Mouse (Mus musculus) heart, embryonic 14.5 days (tissue): Measurements from ENCODE around the gene Fanca. TPM values are rescaled to one million over a fixed set of nuclear protein-coding genes. Genes with fewer than 3 reads are reported as not detected.
A peak's percentile ranks its signal among the peaks of the same experiment; 100 is the strongest.

ENCODE experiments used
- ATAC-seq: fragments of 200-750 bp; cut with Nextera tagmentation; 2 replicates; pipeline ENCODE4 v1.8.0; 2017; ENCODE audit warnings: low read depth, moderate TSS enrichment; ENCODE audit not compliant: insufficient number of reproducible peaks, insufficient read depth, low FRiP score
- H3K27ac ChIP-seq, 2 experiments: fragments of 200-500 bp in 1 of 2; fragments of 300-500 bp in 1 of 2; sonication (generic) in 1 of 2; replicated peaks in 1 of 2; 2 replicates each; pipeline ENCODE4 v1.5.1; 2012 to 2014; ENCODE audit warnings: low read depth in 2 of 2, low read length in 2 of 2, control low read depth in 1 of 2, mild to moderate bottlenecking in 1 of 2, mixed read lengths in 1 of 2; ENCODE audit not compliant: control insufficient read depth in 1 of 2, insufficient read depth in 1 of 2
- H3K27me3 ChIP-seq: fragments of 300-500 bp; sonication (generic); 2 replicates; pipeline ENCODE4 v1.6.1; 2014; ENCODE audit warnings: mild to moderate bottlenecking, low read length, control low read depth; ENCODE audit not compliant: control insufficient read depth, insufficient read depth
- H3K36me3 ChIP-seq: fragments of 300-500 bp; sonication (generic); 2 replicates; pipeline ENCODE4 v1.6.1; 2014; ENCODE audit warnings: mild to moderate bottlenecking, control low read depth, low read length, mixed read lengths; ENCODE audit not compliant: control insufficient read depth, insufficient read depth
- H3K4me1 ChIP-seq, 2 experiments: fragments of 200-500 bp in 1 of 2; fragments of 300-500 bp in 1 of 2; sonication (generic) in 1 of 2; 2 replicates each; pipeline ENCODE4 v1.6.1; 2012 to 2014; ENCODE audit warnings: low read length in 2 of 2, control low read depth in 1 of 2, mixed read lengths in 1 of 2; ENCODE audit not compliant: control insufficient read depth in 2 of 2, insufficient read depth in 2 of 2
- H3K4me2 ChIP-seq: fragments of 300-500 bp; sonication (generic); 2 replicates; pipeline ENCODE4 v1.6.1; 2014; ENCODE audit warnings: mild to moderate bottlenecking, low read length
- H3K4me3 ChIP-seq, 2 experiments: fragments of 200-500 bp in 1 of 2; fragments of 300-500 bp in 1 of 2; sonication (generic) in 1 of 2; 2 replicates each; pipeline ENCODE4 v1.5.1; 2012 to 2014; ENCODE audit warnings: low read length in 2 of 2, mild to moderate bottlenecking in 2 of 2, control low read depth in 1 of 2, low read depth in 1 of 2, moderate library complexity in 1 of 2; ENCODE audit not compliant: control insufficient read depth in 1 of 2, insufficient read depth in 1 of 2
- H3K9ac ChIP-seq: fragments of 300-500 bp; sonication (generic); 2 replicates; pipeline ENCODE4 v1.6.1; 2014; ENCODE audit warnings: mild to moderate bottlenecking, low read length
- H3K9me3 ChIP-seq: fragments of 300-500 bp; sonication (generic); 2 replicates; pipeline ENCODE4 v1.6.1; 2016; ENCODE audit warnings: low read length, control low read depth; ENCODE audit not compliant: control insufficient read depth
- WGBS: fragments of 180-500 bp; shearing (Covaris S2); extraction: QIAGEN DNeasy Blood & Tissue Kit; methylation state at CpG from one replicate; pipeline ENCODE4 v1.1.7; 2014; 5-methylcytosine and 5-hydroxymethylcytosine counted together
- polyA plus RNA-seq: library from polyadenylated mRNA; unstranded; fragments of >200 nt; fragmentation: Nextera tagmentation; extraction: Ambion mirVana; gene quantifications from 2 replicates; pipeline ENCODE4 v1.2.1, GENCODE M21; 2014

The Fanca gene
- polyA plus RNA-seq, 1 experiment from 2014 or later, result 16.5 TPM

DNA sequence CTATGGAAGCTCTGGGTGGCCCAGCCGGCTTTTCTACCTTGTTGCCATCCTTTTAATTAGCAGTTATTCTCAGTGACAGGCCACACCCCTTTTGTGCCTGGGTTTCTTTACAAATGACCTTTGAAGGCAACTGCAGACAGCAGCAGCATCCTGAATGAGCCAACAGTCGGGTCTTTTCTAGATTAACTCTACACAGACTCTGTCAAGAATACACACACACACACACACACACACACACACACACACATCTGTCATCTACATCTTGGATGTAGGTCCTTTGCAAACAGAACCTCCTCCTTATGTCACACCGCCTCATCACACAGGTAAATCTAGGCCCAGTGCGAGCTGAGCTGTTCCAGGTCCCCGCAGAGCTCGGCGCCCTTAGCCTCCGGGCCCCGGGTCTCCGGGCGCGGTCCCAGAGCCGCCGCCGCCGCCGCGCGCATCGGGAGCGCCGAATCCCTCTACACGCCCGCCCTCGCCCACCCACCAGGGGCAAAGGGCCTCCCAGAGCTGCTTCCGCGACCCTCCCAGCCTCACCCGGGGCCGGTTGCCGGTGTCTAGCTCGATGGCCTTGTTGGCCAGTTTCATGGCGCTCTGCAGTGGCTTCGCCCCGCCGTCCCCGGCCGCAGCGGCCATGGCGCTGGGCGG lies 64.8 kb downstream of the Fanca start:
- peaks cover 9 to 21% of the 10 kb centered on the region in 2 experiments for H3K4me1 ChIP-seq
- peak overlapping the region; percentile 78 to 86 for H3K27ac ChIP-seq
- peak overlapping the region; percentile 75 to 87 for H3K4me3 ChIP-seq
- no peaks in the 10 kb centered on the region for H3K9me3 ChIP-seq
- WGBS, result under 1% methylated on average over 37 of the region's 40 CpGs
- no peaks in the 10 kb centered on the region for H3K27me3 ChIP-seq
- peak overlapping the region; percentile 90 for H3K4me2 ChIP-seq
- peak overlapping the region; percentile 96 for H3K9ac ChIP-seq
- peak; percentile 29 for ATAC-seq
- peaks cover 66% of the 10 kb centered on the region for H3K36me3 ChIP-seq

DNA sequence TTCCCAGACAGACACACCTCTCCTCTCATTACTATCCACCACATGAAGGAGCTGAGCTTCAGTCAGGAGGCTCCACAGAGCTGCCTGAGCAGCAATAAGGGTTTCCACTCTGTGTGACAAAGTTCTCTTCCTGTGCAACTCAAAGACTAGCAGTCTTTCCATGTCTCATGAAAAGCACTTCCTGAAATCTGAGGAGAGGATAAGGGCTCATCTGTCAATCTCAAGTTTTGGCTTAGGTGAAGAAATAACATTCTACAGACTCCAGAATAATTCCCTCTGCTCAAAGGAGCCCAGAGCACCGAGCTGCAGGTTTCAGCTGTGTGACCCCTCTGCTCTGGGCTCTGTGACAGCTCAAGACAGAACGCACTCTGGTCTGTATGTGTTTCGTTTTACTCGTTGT lies 65.5 kb downstream of the Fanca start:
- Histone ChIP-seq H3K27me3 (no peaks in the 10 kb centered on the region), H3K36me3 (peaks cover 66% of the 10 kb centered on the region), H3K9ac (peak overlapping the region; percentile 96), H3K27ac (peak overlapping the region in 1 of 2 experiments; percentile 86; a peak in 2 of 4 replicates), H3K4me2 (peak overlapping the region; percentile 90), H3K4me1 (peaks cover 9 to 21% of the 10 kb centered on the region in 2 experiments), H3K4me3 (peak overlapping the region; percentile 75 to 87), H3K9me3 (no peaks in the 10 kb centered on the region)
- WGBS, result 35% methylated on average over 4 of the region's 4 CpGs
- ATAC-seq, result no peak

DNA sequence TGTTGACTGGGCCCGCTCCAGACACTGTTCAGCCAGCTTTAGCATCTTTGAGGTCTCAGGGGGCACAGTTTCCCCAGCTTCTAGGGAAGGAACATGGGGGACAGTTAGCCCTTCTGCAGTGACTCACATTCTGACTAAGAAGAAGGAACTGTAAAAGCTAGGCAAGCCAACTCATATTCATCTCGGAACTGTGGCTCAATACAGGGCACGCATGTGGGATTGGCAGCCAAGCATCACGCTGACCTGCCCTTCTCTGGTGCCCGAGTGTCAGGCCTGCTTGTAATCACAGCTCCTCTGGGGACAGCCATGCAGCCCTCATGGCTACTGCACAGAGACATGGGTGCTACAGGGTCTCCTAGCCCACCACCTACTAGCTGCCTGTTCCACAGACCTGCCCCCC lies 67.4 kb downstream of the Fanca start:
- H3K9me3 ChIP-seq, result no peaks in the 10 kb centered on the region
- H3K4me2 ChIP-seq, result no peak overlapping the region
- WGBS, result 96% methylated on average over 5 of the region's 5 CpGs
- no peaks in the 10 kb centered on the region for H3K27me3 ChIP-seq
- peaks cover 9 to 21% of the 10 kb centered on the region in 2 experiments for H3K4me1 ChIP-seq
- no peak overlapping the region for H3K27ac ChIP-seq
- peaks cover 66% of the 10 kb centered on the region for H3K36me3 ChIP-seq
- no peak overlapping the region for H3K9ac ChIP-seq
- H3K4me3 ChIP-seq, result no peak overlapping the region
- no peak for ATAC-seq

DNA sequence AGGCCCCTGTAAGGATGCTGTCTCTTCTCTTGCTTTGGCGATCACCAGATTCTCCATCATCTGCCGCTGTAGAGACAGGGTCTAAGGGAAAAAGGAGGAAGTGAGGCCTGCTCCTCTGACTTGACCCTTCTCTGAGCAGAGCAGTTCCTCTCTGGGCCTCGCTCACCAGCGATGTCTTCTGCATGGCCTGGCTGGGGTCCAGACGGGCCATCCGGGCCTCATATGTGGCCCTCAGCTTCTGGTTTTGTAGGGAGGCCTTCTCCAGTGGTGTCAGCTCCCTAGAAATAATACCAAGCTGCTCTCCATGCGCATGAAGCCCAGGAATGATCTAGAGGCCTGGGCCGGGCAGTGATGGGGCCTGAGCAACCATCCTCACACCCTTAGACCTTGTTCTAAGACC lies 69.8 kb downstream of the Fanca start:
- Histone ChIP-seq H3K4me3 (no peak overlapping the region), H3K36me3 (peaks cover 87% of the 10 kb centered on the region), H3K4me2 (no peak overlapping the region), H3K4me1 (peaks cover 4 to 10% of the 10 kb centered on the region in 2 experiments), H3K27me3 (no peaks in the 10 kb centered on the region), H3K9me3 (no peaks in the 10 kb centered on the region), H3K9ac (no peak overlapping the region), H3K27ac (no peak overlapping the region)
- ATAC-seq, result no peak
- WGBS, result 87% methylated on average over 8 of the region's 8 CpGs

DNA sequence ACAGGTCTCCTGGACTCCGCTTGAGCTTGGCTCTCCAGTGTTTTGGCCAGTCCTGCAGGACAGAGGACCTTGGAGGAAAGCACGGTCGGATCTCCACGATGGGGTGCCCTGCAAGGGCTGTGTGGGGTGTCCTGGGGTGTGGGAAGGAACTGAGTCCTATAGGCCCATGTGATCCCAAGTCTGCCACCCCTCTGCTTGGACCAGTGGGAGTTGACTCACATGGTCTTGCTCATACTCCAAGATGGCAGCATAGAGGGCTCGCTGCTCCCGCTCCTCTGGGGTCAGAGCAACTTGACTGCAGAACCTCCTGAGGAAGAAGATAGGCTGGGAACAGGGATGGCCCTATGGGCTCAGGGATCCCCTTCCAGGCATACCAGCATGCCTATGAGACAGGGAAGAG lies 70.6 kb downstream of the Fanca start:
- no peak for ATAC-seq
- WGBS, result 94% methylated on average over 6 of the region's 6 CpGs
- H3K9me3 ChIP-seq, result no peaks in the 10 kb centered on the region
- peaks cover 95% of the 10 kb centered on the region for H3K36me3 ChIP-seq
- no peaks in the 10 kb centered on the region for H3K27me3 ChIP-seq
- H3K9ac ChIP-seq, result no peak overlapping the region
- H3K4me3 ChIP-seq, result no peak overlapping the region
- H3K27ac ChIP-seq, result no peak overlapping the region
- H3K4me2 ChIP-seq, result no peak overlapping the region
- peaks cover 0 to 3% of the 10 kb centered on the region in 2 experiments; a peak in 2 of 4 replicates for H3K4me1 ChIP-seq

DNA sequence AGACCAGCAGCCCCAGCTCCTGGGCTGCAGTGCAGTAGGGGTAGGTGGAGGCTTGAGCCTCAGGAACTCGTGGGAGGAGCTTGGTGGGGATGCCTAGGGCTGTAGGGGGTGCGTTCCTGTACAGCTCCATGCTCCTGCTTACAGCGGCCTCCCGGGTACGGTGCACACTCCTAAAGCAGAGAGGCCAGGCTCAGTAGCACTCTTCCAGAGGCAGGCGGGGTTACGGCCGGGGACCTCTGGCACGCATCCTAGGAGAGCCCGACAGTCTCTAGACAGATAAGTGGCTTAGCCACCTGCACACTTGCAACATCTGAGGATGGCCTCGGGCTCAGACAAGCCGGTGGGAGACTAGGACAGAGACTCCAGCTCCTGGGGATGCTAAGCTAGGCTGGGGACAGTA lies 72.8 kb downstream of the Fanca start:
- whole genome bisulfite sequencing, result 81% methylated on average over 12 of the region's 12 CpGs
- ATAC-seq, result no peak
- Histone ChIP-seq H3K27ac (no peak overlapping the region), H3K36me3 (peaks cover 91% of the 10 kb centered on the region), H3K4me1 (no peaks in the 10 kb centered on the region), H3K9me3 (no peaks in the 10 kb centered on the region), H3K4me3 (no peak overlapping the region), H3K9ac (no peak overlapping the region), H3K27me3 (no peaks in the 10 kb centered on the region), H3K4me2 (no peak overlapping the region)

DNA sequence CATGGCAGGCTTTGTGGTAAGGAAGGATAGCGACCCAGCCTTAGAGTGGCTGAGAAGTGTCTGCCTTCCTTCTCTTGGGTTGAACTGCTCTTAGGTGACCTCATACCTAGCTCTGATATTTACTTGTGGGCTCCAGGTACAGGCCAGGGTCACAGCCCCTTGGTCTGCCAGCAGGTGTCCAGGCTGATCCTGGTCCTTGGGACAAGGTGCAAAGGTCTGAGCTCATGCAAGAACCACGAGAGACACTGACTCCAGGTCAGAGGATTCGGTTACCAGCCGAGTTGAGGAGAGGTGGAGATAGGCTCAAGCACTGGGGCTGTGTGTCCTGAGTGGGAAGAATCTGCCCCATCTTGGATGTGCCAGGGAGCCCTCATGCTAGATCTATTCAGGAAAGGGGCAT lies 74.0 kb downstream of the Fanca start:
- H3K9ac ChIP-seq, result no peak overlapping the region
- 86% methylated on average over 4 of the region's 4 CpGs for WGBS
- no peak for ATAC-seq

DNA sequence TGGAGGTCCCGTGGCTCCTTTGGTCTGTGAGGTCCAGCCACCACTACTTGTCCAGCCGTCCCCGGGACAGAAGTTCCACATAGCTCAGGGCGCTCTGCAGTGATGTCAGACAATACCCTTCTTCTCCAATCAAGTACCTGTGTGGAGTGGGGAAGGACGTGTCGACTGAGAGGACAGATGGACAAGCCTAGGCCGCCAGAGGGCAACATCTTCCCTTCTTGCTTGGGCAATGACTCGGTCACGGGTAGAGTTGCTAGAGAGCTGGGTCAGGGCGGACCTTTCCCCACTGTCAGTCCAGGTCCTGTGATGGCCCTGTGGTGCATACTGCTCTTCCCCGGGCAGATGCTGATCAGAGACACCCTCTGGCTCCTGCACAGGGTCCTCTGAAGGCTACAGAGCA lies 75.3 kb downstream of the Fanca start:
- H3K9me3 ChIP-seq, result no peaks in the 10 kb centered on the region
- H3K36me3 ChIP-seq, result peaks cover 66% of the 10 kb centered on the region
- no peak overlapping the region for H3K27ac ChIP-seq
- H3K27me3 ChIP-seq, result no peaks in the 10 kb centered on the region
- no peaks in the 10 kb centered on the region for H3K4me1 ChIP-seq
- ATAC-seq, result no peak
- H3K9ac ChIP-seq, result no peak overlapping the region
- WGBS, result 64% methylated on average over 11 of the region's 11 CpGs
- no peak overlapping the region for H3K4me2 ChIP-seq
- no peak overlapping the region for H3K4me3 ChIP-seq

More for the DNA sequence above, 74.0 kb downstream of the Fanca start:
- Histone ChIP-seq H3K4me2 (no peak overlapping the region), H3K4me1 (no peaks in the 10 kb centered on the region), H3K27ac (no peak overlapping the region), H3K36me3 (peaks cover 80% of the 10 kb centered on the region), H3K27me3 (no peaks in the 10 kb centered on the region), H3K9me3 (no peaks in the 10 kb centered on the region), H3K4me3 (no peak overlapping the region)
